Mouse (Mus musculus) left cerebral cortex, adult 2 months (tissue): ENCODE results near the gene Scgb2b3. TPM values are rescaled to one million over a fixed set of nuclear protein-coding genes. Genes with fewer than 3 reads are reported as not detected.

Experiments used
- DNase-seq, 2 experiments: peaks; one replicate each; pipeline ENCODE4 v3.0.0; 2021 to 2022; ENCODE audit warnings: low spot score in 2 of 2, mixed read lengths in 1 of 2; ENCODE audit errors: extremely low spot score in 1 of 2
- H3K27ac ChIP-seq: fragments of 200-600 bp; 2 replicates; pipeline ENCODE4 v1.8.1; 2022
- H3K4me3 ChIP-seq: fragments of 200-600 bp; 2 replicates; pipeline ENCODE4 v1.8.1; 2022
- CTCF ChIP-seq: fragments of 200-600 bp; IDR thresholded peaks from 2 replicates; pipeline ENCODE4 v1.8.1; 2022; ENCODE audit warnings: antibody characterized with exemption, mild to moderate bottlenecking, moderate library complexity
- intact Hi-C: fragments of 180-260 bp; cut with DNase I; formaldehyde crosslinking; loops from one replicate; pipeline ENCODE4 v1.15.1; 2025
- long read RNA-seq, 2 experiments: library from polyadenylated mRNA; stranded (forward); transcript quantifications; one replicate each; pipeline ENCODE4 v2.0.0; 2021; ENCODE audit warnings: borderline mapping rate in 2 of 2
- total RNA-seq, 2 experiments: library from RNA; stranded (reverse); gene quantifications; 2 replicates each; pipeline ENCODE4 v1.2.3; 2021

Gene Scgb2b3
- total RNA-seq = not detected
- long read RNA-seq, experiment 1 = 0 reads
- long read RNA-seq, experiment 2 = 0 reads

DNA sequence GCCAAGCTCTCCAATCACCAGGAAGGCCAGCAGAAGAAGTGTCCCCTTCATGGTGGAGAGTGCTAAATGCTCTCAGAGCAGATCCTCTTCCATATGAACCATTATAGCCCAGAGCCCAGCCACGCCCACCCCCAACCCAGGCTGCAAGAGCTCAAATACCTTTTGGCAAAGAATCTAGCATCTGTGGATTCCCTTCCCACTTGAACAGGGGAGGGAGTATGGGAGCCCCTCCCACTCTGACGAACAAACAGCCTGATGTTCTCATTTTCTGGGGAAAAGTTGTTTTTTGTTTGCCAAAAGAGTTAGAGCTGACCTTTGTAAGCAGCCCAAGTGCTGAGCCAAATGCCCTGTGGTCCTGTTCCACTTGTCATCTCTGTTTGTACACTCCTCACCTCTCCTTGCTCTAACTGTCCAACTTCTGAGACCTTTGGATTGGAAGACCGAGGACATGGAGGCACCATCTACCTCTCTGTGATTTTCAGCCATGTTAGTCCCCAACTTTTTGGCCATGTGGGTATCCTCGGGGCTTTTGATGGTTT, at the start of gene Scgb2b3:
Scgb2b3 (minus strand) TSS at position 51 of the 539 bp plus-strand sequence.
- intact Hi-C loops = no loop called here
- no peak for DNase-seq
- H3K4me3 ChIP-seq = no peak within 1 kb of the TSS
- TF ChIP-seq CTCF = no peak
- no peak within 1 kb of the TSS for H3K27ac ChIP-seq

DNA sequence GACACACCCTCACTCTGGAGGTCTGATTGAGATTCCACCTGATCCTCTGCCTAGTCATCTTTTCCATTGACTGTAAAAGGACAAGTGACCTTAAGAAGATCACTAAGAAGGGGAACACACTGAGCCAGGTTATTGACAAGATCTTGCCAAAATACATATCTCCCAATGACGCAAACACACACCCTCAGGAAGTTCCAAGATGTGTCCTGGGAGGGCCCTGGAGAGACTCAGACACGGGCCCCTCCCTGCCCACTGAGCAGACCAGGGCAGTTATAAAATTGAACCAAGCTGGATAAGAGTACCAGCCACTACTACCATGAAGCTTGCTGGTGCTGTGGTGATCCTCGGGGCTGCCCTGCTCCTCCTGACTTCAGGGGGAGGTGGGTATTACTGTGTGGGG, 13.4 kb upstream of the Scgb2b3 start, which contains the start of gene Scgb1b3:
Scgb1b3 (plus strand) TSS at position 301 of the 400 bp plus-strand sequence.
- no peak within 1 kb of the TSS for H3K4me3 ChIP-seq
- TF ChIP-seq CTCF = no peak
- no peak for DNase-seq
- no peak within 1 kb of the TSS for H3K27ac ChIP-seq
- intact Hi-C loops = no loop called here

Other genes starting within 250 kb of the Scgb2b3 start
- 1 to 10 TPM; 2.5 to 8.3 TPM for gene Hpn, start 246.8 kb downstream of the Scgb2b3 start, total RNA-seq
- 100 to 1,000 TPM; 737 to 759 TPM for gene Scn1b, start 235.1 kb downstream of the Scgb2b3 start, total RNA-seq
- gene Gramd1a, start 206.2 kb downstream of the Scgb2b3 start, total RNA-seq = 100 to 1,000 TPM; 107 to 118 TPM
- not detected for gene Scgb2b2, start 71.6 kb downstream of the Scgb2b3 start, total RNA-seq
- not detected for gene Scgb1b2, start 70.3 kb downstream of the Scgb2b3 start, total RNA-seq
- gene Scgb1b3, start 13.5 kb upstream of the Scgb2b3 start, total RNA-seq = not detected